Mouse (Mus musculus): ENCODE data around the gene Ppp2r5c. TPM values are rescaled to one million over a fixed set of nuclear protein-coding genes. Genes with fewer than 3 reads are reported as not detected.

Gene Ppp2r5c
- polyA plus RNA-seq, 1 experiment from 2014 or later: 138 TPM

DNA sequence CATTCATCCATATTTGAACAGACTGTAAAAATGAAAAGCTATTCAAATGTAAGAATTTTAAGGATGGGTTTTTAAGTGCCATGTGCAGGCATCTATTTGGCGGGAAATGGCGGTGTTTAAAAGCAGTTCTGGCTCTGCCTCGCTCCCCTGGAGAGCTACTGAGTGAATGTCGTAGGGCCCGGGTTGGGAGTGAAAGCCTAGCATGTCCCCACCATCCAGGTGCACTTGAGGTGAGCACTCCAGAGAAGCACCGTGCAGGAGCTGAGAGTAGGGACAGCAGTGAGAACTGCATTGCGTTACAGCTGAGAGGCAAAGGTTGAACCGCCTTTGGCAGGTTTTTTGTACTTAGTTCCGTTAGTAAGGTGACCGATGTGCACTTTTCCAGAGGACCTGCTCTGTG is 92.4 kb downstream of the Ppp2r5c start:
- Histone ChIP-seq H3K27ac (replicated peaks in 1 of 2; ENCODE audit: control insufficient read depth in 1 of 2, insufficient read depth in 1 of 2, low read depth in 2 of 2, low read length in 2 of 2) (no peak overlapping the region), H3K4me1 (ENCODE audit: control insufficient read depth in 2 of 2, insufficient read depth in 2 of 2, low read length in 2 of 2) (peaks cover 15 to 17% of the 10 kb centered on the region in 2 experiments), H3K9ac (ENCODE audit: low read length) (no peak overlapping the region), H3K4me2 (ENCODE audit: low read length) (no peak overlapping the region), H3K9me3 (ENCODE audit: control insufficient read depth, low read length) (no peaks in the 10 kb centered on the region), H3K36me3 (ENCODE audit: control insufficient read depth, insufficient read depth, low read length) (peaks cover 3% of the 10 kb centered on the region; the same call in 1 of the 2 replicates), H3K27me3 (ENCODE audit: control insufficient read depth, insufficient read depth, low read length) (no peaks in the 10 kb centered on the region), H3K4me3 (ENCODE audit: control insufficient read depth in 1 of 2, insufficient read depth in 1 of 2, low read depth in 1 of 2, low read length in 2 of 2) (no peak overlapping the region)
- WGBS: 88% methylated on average over 10 of the region's 10 CpGs
- no peak for ATAC-seq (ENCODE audit: insufficient number of reproducible peaks, insufficient read depth, low FRiP score, low read depth)

DNA sequence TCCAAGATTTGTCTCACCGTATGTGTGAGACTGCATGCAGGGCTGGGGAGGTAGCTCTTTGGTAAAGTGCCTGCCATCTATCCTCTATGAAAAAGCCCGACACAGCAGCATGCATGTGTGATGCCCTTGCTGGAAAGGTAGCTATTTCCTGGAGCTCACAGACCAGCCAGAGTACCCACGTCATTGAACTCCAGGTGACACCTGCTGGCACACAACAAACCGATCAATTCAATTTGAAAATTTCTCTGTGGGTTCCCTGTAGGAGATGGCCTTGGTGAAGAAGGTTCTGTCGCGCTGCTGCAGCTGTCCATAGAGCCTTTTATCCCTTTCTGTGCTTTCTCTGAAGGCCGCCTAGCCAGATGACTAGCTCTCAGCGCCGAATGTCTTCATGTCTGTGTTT is 92.9 kb downstream of the Ppp2r5c start:
- 86% methylated on average over 9 of the region's 9 CpGs for WGBS
- no peak overlapping the region for H3K4me2 ChIP-seq (ENCODE audit: low read length)
- H3K4me3 ChIP-seq (ENCODE audit: control insufficient read depth in 1 of 2, insufficient read depth in 1 of 2, low read depth in 1 of 2, low read length in 2 of 2): no peak overlapping the region
- no peaks in the 10 kb centered on the region for H3K27me3 ChIP-seq (ENCODE audit: control insufficient read depth, insufficient read depth, low read length)
- H3K4me1 ChIP-seq (ENCODE audit: control insufficient read depth in 2 of 2, insufficient read depth in 2 of 2, low read length in 2 of 2): peaks cover 13 to 16% of the 10 kb centered on the region in 2 experiments
- H3K9ac ChIP-seq (ENCODE audit: low read length): no peak overlapping the region
- H3K9me3 ChIP-seq (ENCODE audit: control insufficient read depth, low read length): no peaks in the 10 kb centered on the region
- no peak overlapping the region; a peak in 1 of 4 replicates for H3K27ac ChIP-seq (replicated peaks in 1 of 2; ENCODE audit: control insufficient read depth in 1 of 2, insufficient read depth in 1 of 2, low read depth in 2 of 2, low read length in 2 of 2)
- peaks cover 3% of the 10 kb centered on the region; the same call in 1 of the 2 replicates for H3K36me3 ChIP-seq (ENCODE audit: control insufficient read depth, insufficient read depth, low read length)
- ATAC-seq (ENCODE audit: insufficient number of reproducible peaks, insufficient read depth, low FRiP score, low read depth): no peak

DNA sequence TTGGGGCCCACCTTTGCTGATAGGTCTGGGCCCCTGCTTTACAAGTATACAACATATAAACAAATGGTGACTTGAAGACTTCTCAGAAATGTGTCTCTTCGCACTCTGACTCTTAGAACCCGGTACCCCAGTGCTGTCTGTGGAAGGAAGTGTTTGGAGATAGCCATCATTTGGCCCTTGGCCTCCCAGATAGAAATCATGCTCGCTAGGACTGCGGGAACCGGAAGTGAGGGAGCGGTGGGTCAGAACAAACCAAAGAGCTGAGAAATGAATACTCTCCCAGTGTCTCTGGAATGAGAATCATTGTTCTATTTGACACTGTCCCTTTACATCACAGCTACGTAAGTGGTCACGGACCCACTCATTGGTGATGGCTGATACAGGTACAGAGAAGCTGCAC is 93.4 kb downstream of the Ppp2r5c start:
- Histone ChIP-seq H3K4me2 (ENCODE audit: low read length) (no peak overlapping the region), H3K27me3 (ENCODE audit: control insufficient read depth, insufficient read depth, low read length) (no peaks in the 10 kb centered on the region), H3K4me3 (ENCODE audit: control insufficient read depth in 1 of 2, insufficient read depth in 1 of 2, low read depth in 1 of 2, low read length in 2 of 2) (no peak overlapping the region), H3K27ac (replicated peaks in 1 of 2; ENCODE audit: control insufficient read depth in 1 of 2, insufficient read depth in 1 of 2, low read depth in 2 of 2, low read length in 2 of 2) (no peak overlapping the region; a peak in 1 of 4 replicates), H3K4me1 (ENCODE audit: control insufficient read depth in 2 of 2, insufficient read depth in 2 of 2, low read length in 2 of 2) (peaks cover 8 to 14% of the 10 kb centered on the region in 2 experiments), H3K9ac (ENCODE audit: low read length) (no peak overlapping the region), H3K9me3 (ENCODE audit: control insufficient read depth, low read length) (no peaks in the 10 kb centered on the region), H3K36me3 (ENCODE audit: control insufficient read depth, insufficient read depth, low read length) (peaks cover 7% of the 10 kb centered on the region)
- ATAC-seq (ENCODE audit: insufficient number of reproducible peaks, insufficient read depth, low FRiP score, low read depth): no peak
- WGBS: 95% methylated on average over 8 of the region's 8 CpGs

DNA sequence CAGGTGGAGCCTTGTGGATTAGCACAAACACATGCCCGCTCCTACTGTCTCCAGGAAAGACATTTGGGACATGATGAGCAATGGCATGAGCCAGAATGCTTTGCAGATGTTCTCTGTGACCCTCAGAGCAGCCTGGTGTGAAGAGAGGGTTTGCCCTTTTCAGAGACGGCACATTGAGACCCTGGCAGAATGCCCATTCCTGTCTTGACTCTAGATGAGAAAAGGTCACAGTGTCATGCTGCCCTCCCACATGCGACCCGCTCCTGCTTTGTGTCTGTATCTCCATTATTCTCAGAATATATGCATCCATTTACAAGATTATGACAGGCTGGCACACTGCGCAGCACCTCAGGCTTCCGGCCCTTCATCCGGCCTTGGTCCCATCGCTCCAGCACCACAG is 94.1 kb downstream of the Ppp2r5c start:
- H3K27ac ChIP-seq (replicated peaks in 1 of 2; ENCODE audit: control insufficient read depth in 1 of 2, insufficient read depth in 1 of 2, low read depth in 2 of 2, low read length in 2 of 2): no peak overlapping the region
- peaks cover 14% of the 10 kb centered on the region for H3K36me3 ChIP-seq (ENCODE audit: control insufficient read depth, insufficient read depth, low read length)
- no peak overlapping the region for H3K4me2 ChIP-seq (ENCODE audit: low read length)
- H3K4me3 ChIP-seq (ENCODE audit: control insufficient read depth in 1 of 2, insufficient read depth in 1 of 2, low read depth in 1 of 2, low read length in 2 of 2): no peak overlapping the region
- no peaks in the 10 kb centered on the region for H3K27me3 ChIP-seq (ENCODE audit: control insufficient read depth, insufficient read depth, low read length)
- WGBS: 70% methylated on average over 8 of the region's 8 CpGs
- H3K9ac ChIP-seq (ENCODE audit: low read length): no peak overlapping the region
- peaks cover 7 to 13% of the 10 kb centered on the region in 2 experiments; a peak in 3 of 4 replicates for H3K4me1 ChIP-seq (ENCODE audit: control insufficient read depth in 2 of 2, insufficient read depth in 2 of 2, low read length in 2 of 2)
- no peak for ATAC-seq (ENCODE audit: insufficient number of reproducible peaks, insufficient read depth, low FRiP score, low read depth)
- no peaks in the 10 kb centered on the region for H3K9me3 ChIP-seq (ENCODE audit: control insufficient read depth, low read length)

DNA sequence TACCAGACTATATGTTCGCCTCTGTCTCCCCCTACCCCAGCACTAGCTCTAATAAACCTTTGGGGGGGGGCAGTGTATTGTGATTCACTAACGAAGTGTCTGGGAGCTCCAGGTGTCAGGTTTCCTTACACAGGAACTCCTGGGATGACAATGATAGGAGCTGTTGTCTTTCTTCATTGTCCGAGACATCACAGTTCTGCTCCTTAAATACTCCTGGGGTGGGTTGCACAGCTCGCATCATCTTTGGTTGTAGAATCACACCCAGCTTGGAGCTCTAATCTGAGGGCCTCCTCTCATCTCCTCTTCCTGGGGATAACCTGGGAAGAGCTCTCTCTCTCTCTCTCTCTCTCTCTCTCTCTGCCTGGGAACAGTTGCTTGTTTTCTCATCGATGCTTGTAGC is 94.6 kb downstream of the Ppp2r5c start:
- no peak for ATAC-seq (ENCODE audit: insufficient number of reproducible peaks, insufficient read depth, low FRiP score, low read depth)
- H3K4me1 ChIP-seq (ENCODE audit: control insufficient read depth in 2 of 2, insufficient read depth in 2 of 2, low read length in 2 of 2): peaks cover 7 to 13% of the 10 kb centered on the region in 2 experiments; a peak in 3 of 4 replicates
- no peak overlapping the region for H3K9ac ChIP-seq (ENCODE audit: low read length)
- H3K27ac ChIP-seq (replicated peaks in 1 of 2; ENCODE audit: control insufficient read depth in 1 of 2, insufficient read depth in 1 of 2, low read depth in 2 of 2, low read length in 2 of 2): no peak overlapping the region
- WGBS: 81% methylated on average over 5 of the region's 5 CpGs
- H3K4me3 ChIP-seq (ENCODE audit: control insufficient read depth in 1 of 2, insufficient read depth in 1 of 2, low read depth in 1 of 2, low read length in 2 of 2): no peak overlapping the region
- peaks cover 20% of the 10 kb centered on the region for H3K36me3 ChIP-seq (ENCODE audit: control insufficient read depth, insufficient read depth, low read length)
- H3K27me3 ChIP-seq (ENCODE audit: control insufficient read depth, insufficient read depth, low read length): no peaks in the 10 kb centered on the region
- H3K4me2 ChIP-seq (ENCODE audit: low read length): no peak overlapping the region
- H3K9me3 ChIP-seq (ENCODE audit: control insufficient read depth, low read length): no peaks in the 10 kb centered on the region

DNA sequence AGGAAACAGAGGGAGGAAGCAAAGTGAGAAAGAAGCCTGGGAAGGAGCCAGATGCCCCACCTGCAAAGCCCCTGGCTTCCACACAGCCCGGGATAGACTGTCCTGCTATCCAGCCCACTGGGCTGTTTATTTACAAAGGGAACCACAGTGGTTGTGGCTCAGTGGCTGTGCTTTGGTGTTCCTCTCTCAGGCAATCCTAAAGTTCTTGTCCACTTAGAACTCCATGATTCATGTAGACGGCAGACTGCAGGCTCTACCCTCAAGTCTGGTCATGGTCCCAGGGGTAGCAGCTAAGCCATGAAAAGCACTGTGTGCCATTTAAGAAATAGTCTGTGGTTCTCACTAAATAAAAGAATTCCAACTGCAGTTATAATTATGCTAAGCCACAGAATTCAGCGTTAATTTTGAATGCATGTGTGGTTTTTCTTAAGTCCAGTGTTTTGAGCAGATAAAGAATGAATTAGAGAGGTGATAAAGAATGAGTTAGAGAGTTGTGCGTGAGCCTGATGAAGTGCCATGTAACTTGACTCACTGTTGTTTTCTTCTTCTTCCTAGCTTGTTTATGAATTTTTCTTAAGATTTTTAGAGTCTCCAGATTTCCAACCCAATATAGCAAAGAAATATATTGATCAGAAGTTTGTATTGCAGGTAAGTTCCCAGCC is 98.3 kb downstream of the Ppp2r5c start:
- Histone ChIP-seq H3K4me1 (ENCODE audit: control insufficient read depth in 2 of 2, insufficient read depth in 2 of 2, low read length in 2 of 2) (peaks cover 7 to 14% of the 10 kb centered on the region in 2 experiments; a peak in 3 of 4 replicates), H3K9ac (ENCODE audit: low read length) (no peak overlapping the region), H3K36me3 (ENCODE audit: control insufficient read depth, insufficient read depth, low read length) (peaks cover 50% of the 10 kb centered on the region), H3K9me3 (ENCODE audit: control insufficient read depth, low read length) (no peaks in the 10 kb centered on the region), H3K4me3 (ENCODE audit: control insufficient read depth in 1 of 2, insufficient read depth in 1 of 2, low read depth in 1 of 2, low read length in 2 of 2) (no peak overlapping the region), H3K27me3 (ENCODE audit: control insufficient read depth, insufficient read depth, low read length) (no peaks in the 10 kb centered on the region), H3K27ac (replicated peaks in 1 of 2; ENCODE audit: control insufficient read depth in 1 of 2, insufficient read depth in 1 of 2, low read depth in 2 of 2, low read length in 2 of 2) (no peak overlapping the region), H3K4me2 (ENCODE audit: low read length) (no peak overlapping the region)
- ATAC-seq (ENCODE audit: insufficient number of reproducible peaks, insufficient read depth, low FRiP score, low read depth): no peak
- 74% methylated on average over 4 of the region's 4 CpGs for WGBS

DNA sequence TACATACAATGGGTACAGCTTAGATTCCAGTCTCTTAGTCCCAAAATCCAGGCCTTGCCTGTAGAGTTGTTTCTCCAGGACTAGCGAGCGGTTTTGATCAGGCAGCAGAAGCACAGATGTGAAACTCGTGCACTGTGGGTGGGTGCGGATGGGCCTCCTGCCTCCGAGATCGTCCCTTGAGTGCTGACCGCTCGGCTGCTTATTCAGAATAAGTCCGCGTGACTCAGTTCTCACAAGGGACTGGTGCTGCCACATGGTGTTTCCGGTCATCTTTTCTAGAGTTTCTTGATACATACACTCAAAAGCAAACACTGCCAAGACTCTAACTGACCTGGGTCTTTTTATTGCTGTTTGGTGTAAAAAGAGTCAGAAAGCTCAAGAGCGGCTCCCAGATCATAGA is 100.7 kb downstream of the Ppp2r5c start:
- no peaks in the 10 kb centered on the region for H3K9me3 ChIP-seq (ENCODE audit: control insufficient read depth, low read length)
- peaks cover 72% of the 10 kb centered on the region for H3K36me3 ChIP-seq (ENCODE audit: control insufficient read depth, insufficient read depth, low read length)
- no peak overlapping the region for H3K9ac ChIP-seq (ENCODE audit: low read length)
- H3K4me2 ChIP-seq (ENCODE audit: low read length): no peak overlapping the region
- no peak for ATAC-seq (ENCODE audit: insufficient number of reproducible peaks, insufficient read depth, low FRiP score, low read depth)
- H3K27me3 ChIP-seq (ENCODE audit: control insufficient read depth, insufficient read depth, low read length): no peaks in the 10 kb centered on the region
- WGBS: 88% methylated on average over 12 of the region's 12 CpGs
- no peak overlapping the region for H3K4me3 ChIP-seq (ENCODE audit: control insufficient read depth in 1 of 2, insufficient read depth in 1 of 2, low read depth in 1 of 2, low read length in 2 of 2)
- H3K27ac ChIP-seq (replicated peaks in 1 of 2; ENCODE audit: control insufficient read depth in 1 of 2, insufficient read depth in 1 of 2, low read depth in 2 of 2, low read length in 2 of 2): no peak overlapping the region
- 0 out of 4 replicates have a peak, but pooled peaks cover 0 to 4% of the 10 kb centered on the region in 2 experiments for H3K4me1 ChIP-seq (ENCODE audit: control insufficient read depth in 2 of 2, insufficient read depth in 2 of 2, low read length in 2 of 2)

Data from heart, embryonic 14.5 days (tissue).